Mouse (Mus musculus): ENCODE results near the gene Mageb5. TPM values are rescaled to one million over a fixed set of nuclear protein-coding genes. Genes with fewer than 3 reads are reported as not detected.
"Not testable (repeated sequence)": the region's sequence is repeated elsewhere in the genome, so short reads cannot be mapped to it uniquely, and the experiment has no call there.

Gene Mageb5
- total RNA-seq (2014; rRNA removed; ENCODE audit: low replicate concordance), result not detected in 2 replicates
- polyA plus RNA-seq (2015; fragmentation: Nextera tagmentation; extraction: Ambion mirVana), result not detected in 2 replicates

DNA sequence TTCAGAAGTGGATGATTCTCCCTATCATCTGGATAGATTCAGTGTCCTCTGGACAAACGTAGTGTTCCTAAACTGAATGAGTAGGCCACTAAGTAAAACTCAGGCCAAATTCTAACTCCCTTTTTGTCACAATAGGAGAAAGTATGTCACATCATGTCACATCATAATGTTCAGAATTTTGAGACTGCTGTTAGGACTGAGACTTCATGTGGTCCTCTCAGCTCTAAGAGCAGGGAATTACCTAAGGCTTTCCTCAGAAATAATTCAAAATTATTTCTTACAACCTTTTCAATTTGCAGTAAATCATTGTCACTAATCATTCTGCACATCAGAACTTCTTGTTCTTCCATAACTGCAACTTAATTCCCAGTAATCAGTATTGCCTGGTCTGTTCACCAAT, at the start of gene Mageb5:
Mageb5 (minus strand) TSS at position 101 of the 400 bp plus-strand sequence.
- ATAC-seq (ENCODE audit: insufficient read depth, low read depth); H3K27me3 ChIP-seq (ENCODE audit: control insufficient read depth, insufficient read depth, low read length); H3K4me2 ChIP-seq (ENCODE audit: low read depth, low read length); H3K27ac ChIP-seq (ENCODE audit: low read depth); H3K4me1 ChIP-seq (ENCODE audit: control insufficient read depth, insufficient read depth); H3K4me3 ChIP-seq (ENCODE audit: low read depth, low read length); DNase-seq (ENCODE audit: low spot score); H3K9ac ChIP-seq (replicated peaks; ENCODE audit: low read depth, low read length); H3K9me3 ChIP-seq (replicated peaks; ENCODE audit: control insufficient read depth, low read length); H3K36me3 ChIP-seq (replicated peaks; ENCODE audit: control insufficient read depth, insufficient read depth, low read length): not testable (repeated sequence)
- WGBS, result 55% methylated on average over 1 of the region's 1 CpGs

DNA sequence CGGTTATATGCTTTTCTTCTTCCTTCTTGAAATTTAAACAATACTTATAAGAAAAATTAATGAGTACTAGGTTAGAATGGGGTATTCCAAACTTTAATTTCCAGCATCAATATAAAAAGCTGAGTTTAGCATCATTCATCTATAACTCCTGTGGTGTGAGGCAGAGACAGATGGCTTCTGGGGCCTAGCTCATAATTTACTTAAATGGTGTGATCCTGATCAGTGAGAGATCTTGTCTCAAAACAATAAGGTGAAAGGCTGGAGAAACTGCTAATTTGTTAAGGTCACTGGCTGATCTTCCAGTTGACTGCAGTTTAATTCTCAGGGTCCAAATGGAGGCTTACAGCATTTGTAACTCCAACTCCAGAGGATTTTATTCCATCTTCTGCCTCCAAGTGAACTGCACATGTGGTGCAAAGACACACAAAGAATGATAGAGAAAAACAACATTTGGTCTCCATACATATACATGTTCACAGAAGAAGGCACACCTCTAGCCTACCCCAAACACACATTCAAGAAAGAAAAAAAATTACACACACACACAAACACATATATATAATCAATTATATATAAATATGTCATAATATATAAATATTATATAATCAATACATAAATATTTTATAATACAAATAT, 23.1 kb downstream of the Mageb5 start:
- ATAC-seq (ENCODE audit: insufficient read depth, low read depth); H3K9me3 ChIP-seq (replicated peaks; ENCODE audit: control insufficient read depth, low read length); DNase-seq (ENCODE audit: low spot score); H3K27me3 ChIP-seq (ENCODE audit: control insufficient read depth, insufficient read depth, low read length); H3K4me1 ChIP-seq (ENCODE audit: control insufficient read depth, insufficient read depth); H3K4me3 ChIP-seq (ENCODE audit: low read depth, low read length); H3K36me3 ChIP-seq (replicated peaks; ENCODE audit: control insufficient read depth, insufficient read depth, low read length); H3K9ac ChIP-seq (replicated peaks; ENCODE audit: low read depth, low read length); H3K4me2 ChIP-seq (ENCODE audit: low read depth, low read length); H3K27ac ChIP-seq (ENCODE audit: low read depth): not testable (repeated sequence)
- WGBS, result no CpG with 5 or more reads among the region's 1 CpGs

Other genes with a start within 250 kb of the Mageb5 start
- gene 1700084M14Rik, start 207.1 kb downstream of the Mageb5 start, total RNA-seq (2014; rRNA removed; ENCODE audit: low replicate concordance), result not detected in 2 replicates
- not detected in 2 replicates for gene 1700084M14Rik, start 207.1 kb downstream of the Mageb5 start, polyA plus RNA-seq (2015; fragmentation: Nextera tagmentation; extraction: Ambion mirVana)
- gene Gm14781, start 150.8 kb downstream of the Mageb5 start, total RNA-seq (2014; rRNA removed; ENCODE audit: low replicate concordance), result not detected in 2 replicates
- not detected in 2 replicates for gene Gm14781, start 150.8 kb downstream of the Mageb5 start, polyA plus RNA-seq (2015; fragmentation: Nextera tagmentation; extraction: Ambion mirVana)
- not detected in 2 replicates for gene Mageb1, start 233.3 kb upstream of the Mageb5 start, total RNA-seq (2014; rRNA removed; ENCODE audit: low replicate concordance)
- not detected in 2 replicates for gene Mageb1, start 233.3 kb upstream of the Mageb5 start, polyA plus RNA-seq (2015; fragmentation: Nextera tagmentation; extraction: Ambion mirVana)

Measured in heart, postnatal 0 days (tissue).